Mouse (Mus musculus) splenic B cell, adult 2 months (primary cell): ENCODE data around the gene Prok1.

ENCODE experiments used
- DNase-seq: peaks from one replicate; pipeline ENCODE4 v3.0.0-alpha.2; 2011; ENCODE audit warnings: low read depth, low spot score
- H3K27me3 ChIP-seq: 2 replicates; pipeline ENCODE4 v1.6.1; 2012; ENCODE audit warnings: mild to moderate bottlenecking, low read length, moderate library complexity, mixed read lengths; ENCODE audit not compliant: control insufficient read depth, poor library complexity, insufficient read depth, severe bottlenecking
- H3K36me3 ChIP-seq: 2 replicates; pipeline ENCODE4 v1.6.1; 2012; ENCODE audit warnings: mild to moderate bottlenecking, low read length, moderate library complexity, mixed read lengths; ENCODE audit not compliant: control insufficient read depth, poor library complexity, insufficient read depth, severe bottlenecking

Prok1 gene

DNA sequence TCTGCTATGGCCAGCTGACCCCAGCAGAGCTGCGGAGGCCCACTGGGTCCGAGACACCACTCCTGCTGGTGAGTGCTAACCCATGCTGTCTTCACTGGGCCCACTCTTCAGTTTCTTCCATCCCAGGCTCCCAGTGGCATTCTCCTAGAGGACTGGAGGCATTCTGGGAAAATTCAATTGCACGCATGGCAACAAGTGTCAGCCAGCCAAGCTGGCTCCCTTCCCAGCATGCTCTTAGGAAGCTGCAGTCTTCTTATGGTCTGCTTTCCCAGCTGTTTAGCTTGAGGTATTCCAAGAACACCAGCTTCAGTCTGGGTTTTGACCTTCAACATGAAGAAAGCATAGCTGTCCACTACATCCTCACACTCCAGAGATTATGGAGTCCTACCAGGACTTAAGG is 56.3 kb downstream of the Prok1 start:
- Histone ChIP-seq H3K27me3 (no peaks in the 10 kb centered on the region), H3K36me3 (no peaks in the 10 kb centered on the region)
- DNase-seq, result no peak
